Mouse (Mus musculus) heart, embryonic 16.5 days (tissue): Measurements from ENCODE around the gene B3gat3. TPM values are rescaled to one million over a fixed set of nuclear protein-coding genes. Genes with fewer than 3 reads are reported as not detected.
A peak's percentile ranks its signal among the peaks of the same experiment; 100 is the strongest.
"Not testable (repeated sequence)": the region's sequence is repeated elsewhere in the genome, so short reads cannot be mapped to it uniquely, and the experiment has no call there.

Experiments
- ATAC-seq: fragments of 200-750 bp; cut with Nextera tagmentation; replicated peaks from 2 replicates; pipeline ENCODE4 v1.8.0; 2017; ENCODE audit warnings: moderate number of reproducible peaks; ENCODE audit not compliant: insufficient read depth, low FRiP score; ENCODE audit errors: extremely low read depth
- H3K27ac ChIP-seq: fragments of 300-500 bp; sonication (generic); 2 replicates; pipeline ENCODE4 v1.5.1; 2014; ENCODE audit warnings: mild to moderate bottlenecking, low read length, control low read depth, moderate library complexity
- H3K27me3 ChIP-seq: fragments of 300-500 bp; sonication (generic); 2 replicates; pipeline ENCODE4 v1.6.1; 2014; ENCODE audit warnings: low read length, mixed read lengths; ENCODE audit not compliant: control insufficient read depth, insufficient read depth
- H3K36me3 ChIP-seq: fragments of 300-500 bp; sonication (generic); 2 replicates; pipeline ENCODE4 v1.6.1; 2014; ENCODE audit not compliant: control insufficient read depth, insufficient read depth
- H3K4me1 ChIP-seq: fragments of 300-500 bp; sonication (generic); 2 replicates; pipeline ENCODE4 v1.6.1; 2014; ENCODE audit warnings: low read length, mixed read lengths; ENCODE audit not compliant: control insufficient read depth, insufficient read depth
- H3K4me2 ChIP-seq: fragments of 300-500 bp; sonication (generic); 2 replicates; pipeline ENCODE4 v1.6.1; 2014; ENCODE audit warnings: low read depth, mild to moderate bottlenecking, control low read depth, low read length
- H3K4me3 ChIP-seq: fragments of 300-500 bp; sonication (generic); 2 replicates; pipeline ENCODE4 v1.5.1; 2014; ENCODE audit warnings: mild to moderate bottlenecking, control low read depth, low read length
- H3K9ac ChIP-seq: fragments of 300-500 bp; sonication (generic); 2 replicates; pipeline ENCODE4 v1.6.1; 2014; ENCODE audit warnings: low read length, control low read depth
- H3K9me3 ChIP-seq: fragments of 300-500 bp; sonication (generic); replicated peaks from 2 replicates; pipeline ENCODE4 v1.6.1; 2016; ENCODE audit warnings: low read length; ENCODE audit not compliant: control insufficient read depth
- WGBS: fragments of 180-500 bp; shearing (Covaris S2); extraction: QIAGEN DNeasy Blood & Tissue Kit; methylation state at CpG from one replicate; pipeline ENCODE4 v1.1.7; 2014; 5-methylcytosine and 5-hydroxymethylcytosine counted together
- polyA plus RNA-seq: library from polyadenylated mRNA; unstranded; fragments of >200 nt; fragmentation: Nextera tagmentation; extraction: Ambion mirVana; gene quantifications from 2 replicates; pipeline ENCODE4 v1.2.1, GENCODE M21; 2015

The B3gat3 gene
- polyA plus RNA-seq, result 32.7 and 38.0 TPM in 2 replicates

- peak; percentile 97 for ATAC-seq
- H3K4me1 ChIP-seq, result peaks cover 12% of the 10 kb centered on the region
These were observed at the start of gene B3gat3 for GRCm38 (mm10) chr19:8920073-8920736. Gene B3gat3 (plus strand): TSS chr19:8920374.

DNA sequence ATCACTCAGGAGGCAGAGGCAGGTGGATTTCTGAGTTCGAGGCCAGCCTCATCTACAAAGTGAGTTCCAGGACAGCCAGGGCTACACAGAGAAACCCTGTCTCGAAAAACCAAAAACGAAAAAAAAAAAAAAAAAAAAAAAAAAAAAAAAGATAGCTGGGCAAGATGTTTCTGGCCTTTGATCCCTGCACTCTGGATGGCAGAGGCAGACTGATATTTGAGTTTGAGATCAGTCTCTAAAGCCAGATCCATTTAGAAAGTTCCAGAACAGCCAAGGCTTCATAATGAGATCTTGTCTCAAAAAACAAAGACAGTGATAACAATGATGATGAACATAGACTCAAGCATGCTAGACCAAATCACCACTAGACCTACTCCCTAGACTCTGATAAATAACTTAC, 49.8 kb upstream of the B3gat3 start:
- not testable (repeated sequence) for H3K27ac ChIP-seq, H3K4me1 ChIP-seq, H3K27me3 ChIP-seq, H3K9ac ChIP-seq, H3K4me3 ChIP-seq, H3K9me3 ChIP-seq, ATAC-seq
- 79% methylated on average over 3 of the region's 3 CpGs for WGBS
- H3K36me3 ChIP-seq, result peaks cover 21% of the 10 kb centered on the region
- H3K4me2 ChIP-seq, result peak overlapping the region; percentile 63

More at GRCm38 (mm10) chr19:8920073-8920736, at the start of gene B3gat3:
- no peaks in the 10 kb centered on the region for H3K27me3 ChIP-seq
- H3K4me3 ChIP-seq, result peak within 1 kb of the TSS; percentile 83
- peak within 1 kb of the TSS; percentile 87 for H3K9ac ChIP-seq
- peaks cover 15% of the 10 kb centered on the region for H3K36me3 ChIP-seq
- H3K27ac ChIP-seq, result peak within 1 kb of the TSS; percentile 89
- peak within 1 kb of the TSS; percentile 72 for H3K4me2 ChIP-seq
- no peaks in the 10 kb centered on the region for H3K9me3 ChIP-seq
- 2% methylated on average over 37 of the region's 50 CpGs for WGBS

DNA sequence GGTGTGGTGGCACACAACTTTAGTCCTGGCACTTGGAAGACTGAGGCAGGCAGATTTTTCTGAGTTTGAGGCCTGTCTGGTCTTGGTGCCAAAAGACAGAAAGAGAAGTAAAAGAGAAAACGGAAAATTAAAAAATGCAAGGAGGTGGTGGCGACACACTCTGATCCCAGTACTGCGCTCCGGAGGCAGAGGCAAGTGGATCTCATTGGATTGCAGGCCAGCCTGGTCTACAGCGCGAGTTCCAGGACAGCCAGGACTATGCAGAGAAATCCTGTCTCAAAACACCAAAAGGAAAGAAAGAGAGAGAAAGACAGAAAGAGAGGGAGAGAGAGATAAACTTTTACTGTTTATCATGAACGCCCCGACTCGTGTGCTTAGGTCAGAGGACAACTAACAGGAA, 49.3 kb upstream of the B3gat3 start:
- H3K4me2 ChIP-seq, result peak overlapping the region; percentile 63
- peaks cover 25% of the 10 kb centered on the region for H3K36me3 ChIP-seq
- H3K9me3 ChIP-seq, result no peaks in the 10 kb centered on the region
- peaks cover 6% of the 10 kb centered on the region for H3K4me1 ChIP-seq
- H3K4me3 ChIP-seq, result peak overlapping the region; percentile 87
- H3K27ac ChIP-seq, result peak overlapping the region; percentile 77
- peak overlapping the region; percentile 95 for H3K9ac ChIP-seq
- no peak for ATAC-seq
- no peaks in the 10 kb centered on the region for H3K27me3 ChIP-seq
- WGBS, result 37% methylated on average over 9 of the region's 9 CpGs

GRCm38 (mm10) chr19:8871267-8872186, 48.6 kb upstream of the B3gat3 start, which contains the start of gene Ubxn1:
Gene Ubxn1 (plus strand): TSS chr19:8871496.
- Histone ChIP-seq H3K36me3 (peaks cover 31% of the 10 kb centered on the region), H3K27ac (peak within 1 kb of the TSS; percentile 80), H3K9ac (peak within 1 kb of the TSS; percentile 95), H3K9me3 (no peaks in the 10 kb centered on the region), H3K4me1 (peaks cover 6% of the 10 kb centered on the region), H3K4me3 (peak within 1 kb of the TSS; percentile 87), H3K27me3 (no peaks in the 10 kb centered on the region), H3K4me2 (peak within 1 kb of the TSS; percentile 91)
- WGBS, result 2% methylated on average over 59 of the region's 59 CpGs
- peak; percentile 98 for ATAC-seq

DNA sequence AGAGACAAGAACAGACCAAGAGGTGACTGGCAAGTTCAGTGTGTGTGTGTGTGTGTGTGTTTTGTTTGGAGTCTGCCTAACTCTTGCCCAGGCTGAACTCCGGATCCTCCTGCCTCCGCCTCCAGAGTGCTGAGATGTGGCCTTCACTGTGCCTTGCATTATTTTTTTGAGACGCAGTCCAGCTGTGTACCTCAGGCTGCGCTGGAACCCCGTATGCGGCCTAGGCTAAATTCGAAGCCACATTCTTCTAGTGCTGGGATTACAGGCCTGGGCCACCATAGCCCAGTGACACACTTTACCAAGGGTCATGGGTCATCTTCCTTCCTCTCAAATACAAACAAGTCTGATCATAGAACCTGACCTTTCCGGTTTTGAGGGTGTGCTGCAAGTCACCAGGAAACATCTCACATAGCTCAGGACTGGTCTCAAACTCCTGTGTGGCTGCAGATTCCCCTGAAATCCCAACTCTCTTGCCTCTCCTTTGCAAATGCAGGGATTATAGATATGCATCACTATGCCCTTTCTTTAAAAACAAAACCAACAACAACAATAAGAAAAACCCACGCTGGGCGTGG, 47.8 kb upstream of the B3gat3 start:
- Histone ChIP-seq H3K27me3 (no peaks in the 10 kb centered on the region), H3K4me1 (peaks cover 6% of the 10 kb centered on the region), H3K4me2 (peak overlapping the region; percentile 91), H3K36me3 (peaks cover 35% of the 10 kb centered on the region), H3K4me3 (peak overlapping the region; percentile 87), H3K27ac (no peak overlapping the region; the same call in 1 of the 2 replicates), H3K9me3 (no peaks in the 10 kb centered on the region), H3K9ac (peak overlapping the region; percentile 95)
- 68% methylated on average over 10 of the region's 10 CpGs for WGBS
- no peak for ATAC-seq

DNA sequence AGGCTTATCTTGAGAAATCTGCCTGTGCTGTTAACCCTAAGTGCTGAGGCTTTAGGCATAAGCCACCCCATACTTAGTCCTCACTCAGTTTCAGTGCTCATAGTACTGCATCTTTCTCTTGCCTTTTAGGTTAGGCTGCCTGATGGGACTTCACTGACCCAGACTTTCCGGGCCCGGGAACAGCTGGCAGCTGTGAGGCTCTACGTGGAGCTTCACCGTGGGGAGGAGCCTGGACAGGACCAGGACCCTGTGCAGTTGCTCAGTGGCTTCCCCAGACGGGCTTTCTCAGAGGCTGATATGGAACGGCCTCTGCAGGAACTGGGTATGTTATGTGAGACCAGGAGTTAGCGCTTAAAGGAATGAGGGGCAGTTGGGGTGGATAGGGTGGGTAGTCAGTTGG, 45.1 kb upstream of the B3gat3 start:
- no peak overlapping the region for H3K9ac ChIP-seq
- H3K27me3 ChIP-seq, result no peaks in the 10 kb centered on the region
- H3K27ac ChIP-seq, result no peak overlapping the region
- H3K9me3 ChIP-seq, result no peaks in the 10 kb centered on the region
- H3K4me3 ChIP-seq, result no peak overlapping the region
- H3K4me1 ChIP-seq, result peaks cover 13% of the 10 kb centered on the region
- H3K36me3 ChIP-seq, result peaks cover 38% of the 10 kb centered on the region
- WGBS, result 85% methylated on average over 7 of the region's 7 CpGs
- no peak overlapping the region for H3K4me2 ChIP-seq
- ATAC-seq, result no peak

GRCm38 (mm10) chr19:8880311-8881033, 39.7 kb upstream of the B3gat3 start, which contains the start of gene Uqcc3:
Gene Uqcc3 (minus strand): TSS chr19:8880923.
- Histone ChIP-seq H3K4me3 (peak within 1 kb of the TSS; percentile 95), H3K27ac (peak within 1 kb of the TSS; percentile 92), H3K9me3 (no peaks in the 10 kb centered on the region), H3K4me2 (peak within 1 kb of the TSS; percentile 85), H3K4me1 (peaks cover 8% of the 10 kb centered on the region), H3K27me3 (no peaks in the 10 kb centered on the region), H3K9ac (peak within 1 kb of the TSS; percentile 93), H3K36me3 (peaks cover 17% of the 10 kb centered on the region)
- ATAC-seq, result peak; percentile 92
- WGBS, result under 1% methylated on average over 42 of the region's 42 CpGs

- peak overlapping the region; percentile 85 for H3K4me2 ChIP-seq
- H3K9me3 ChIP-seq, result no peaks in the 10 kb centered on the region
- H3K9ac ChIP-seq, result peak overlapping the region; percentile 93
- H3K36me3 ChIP-seq, result peaks cover 12% of the 10 kb centered on the region
- peak overlapping the region; percentile 95 for H3K4me3 ChIP-seq
- WGBS, result 14% methylated on average over 3 of the region's 3 CpGs
- ATAC-seq, result no peak
- peaks cover 8% of the 10 kb centered on the region for H3K4me1 ChIP-seq
- H3K27ac ChIP-seq, result peak overlapping the region; percentile 32; the same call in 1 of the 2 replicates
- H3K27me3 ChIP-seq, result no peaks in the 10 kb centered on the region
These were observed 39.2 kb upstream of the B3gat3 start for GRCm38 (mm10) chr19:8881034-8881392.
